ENCODE assay signal across 15 mouse cellular contexts in genomic region chr17:79191871-79192373, GRCm38 (mm10).
"Had no signal": no experiment of that assay in that cellular context is flagged by ENCODE, and none has a peak within 500 bp of the region (broad histone marks: within the 10 kb centered on the region; RNA-seq: fewer than 3 reads in every experiment).

No protein-coding gene starts in this region.

- H3K9ac ChIP-seq: kidney, embryonic 15.5 days; limb, embryonic 15.5 days; liver, embryonic 12.5 days; neural tube, embryonic 13.5 days had no signal

- H3K4me1 ChIP-seq: kidney, embryonic 15.5 days; liver, embryonic 12.5 days; neural tube, embryonic 13.5 days had no signal

- DNase-seq: kidney, adult 2 months; kidney, postnatal 14 days; left cerebral cortex, postnatal 4 days; lung, postnatal 36 days; retina, postnatal 1 day; right cerebral cortex, postnatal 4 days; spleen, adult 18-20 months; thymus, adult 18-20 months; thymus, postnatal 14 days had no signal

- H3K27me3 ChIP-seq: kidney, embryonic 15.5 days; limb, embryonic 15.5 days; liver, embryonic 12.5 days; neural tube, embryonic 13.5 days had no signal

- H3K36me3 ChIP-seq: kidney, embryonic 15.5 days; limb, embryonic 15.5 days; liver, embryonic 12.5 days; midbrain, embryonic 10.5 days; neural tube, embryonic 13.5 days had no signal

- H3K27ac ChIP-seq: kidney, embryonic 15.5 days; limb, embryonic 15.5 days; liver, embryonic 12.5 days; midbrain, embryonic 10.5 days; neural tube, embryonic 13.5 days had no signal

- H3K4me3 ChIP-seq: kidney, embryonic 15.5 days; limb, embryonic 15.5 days; liver, embryonic 12.5 days; midbrain, embryonic 10.5 days; neural tube, embryonic 13.5 days had no signal

- H3K4me2 ChIP-seq: kidney, embryonic 15.5 days; limb, embryonic 15.5 days; liver, embryonic 12.5 days; neural tube, embryonic 13.5 days had no signal

- ATAC-seq: liver, embryonic 12.5 days; midbrain, embryonic 16.5 days had no signal

- H3K9me3 ChIP-seq: kidney, embryonic 15.5 days; limb, embryonic 15.5 days; liver, embryonic 12.5 days; midbrain, embryonic 10.5 days; neural tube, embryonic 13.5 days had no signal
